Mouse (Mus musculus): ENCODE measurements at regions not wholly inside any gene's neighbourhood (a gene's known extent, or its start where the extent isn't known, plus 50 kb on each side); places are given as distances from the start of the nearest gene placed in this dataset.

DNA sequence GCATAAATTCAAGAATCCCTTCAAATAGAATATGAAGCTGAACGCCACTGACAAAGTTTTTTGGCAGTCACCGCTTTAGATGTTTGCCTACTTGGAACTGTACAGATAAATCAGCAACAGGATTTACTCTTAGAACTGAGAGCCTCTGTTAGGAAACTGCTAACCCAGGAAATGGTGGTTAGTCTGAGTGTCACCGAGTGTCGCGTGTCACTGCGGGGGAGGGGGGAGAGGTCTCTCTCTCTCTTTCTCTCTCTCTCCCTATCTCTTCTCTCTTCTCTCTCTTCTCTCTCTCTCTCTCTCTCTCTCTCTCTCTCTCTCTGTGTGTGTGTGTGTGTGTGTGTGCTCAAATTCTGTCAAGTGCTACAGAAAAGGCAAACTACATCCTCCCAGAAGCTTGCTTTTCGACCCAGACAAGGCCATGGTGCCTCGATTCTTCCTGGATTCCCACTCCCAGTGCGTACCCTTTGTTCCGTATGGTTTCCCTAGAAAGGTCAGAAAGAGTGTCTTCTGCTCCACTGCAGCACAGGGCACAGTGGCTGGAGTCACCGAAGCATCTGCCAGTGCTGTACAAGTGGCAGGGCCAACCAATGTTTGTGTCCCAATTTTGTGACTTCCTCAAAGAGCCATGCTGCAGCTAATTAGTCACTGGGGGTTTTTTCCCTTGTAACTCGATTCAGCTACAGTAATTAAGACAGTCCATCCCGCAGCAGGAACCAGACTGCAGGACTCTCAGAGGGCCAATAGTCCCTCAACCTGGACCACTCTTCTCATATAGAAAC, 87.0 kb downstream of the Cog6 start:
- peak; percentile 72 for ATAC-seq (ENCODE audit: poor library complexity, severe bottlenecking)

DNA sequence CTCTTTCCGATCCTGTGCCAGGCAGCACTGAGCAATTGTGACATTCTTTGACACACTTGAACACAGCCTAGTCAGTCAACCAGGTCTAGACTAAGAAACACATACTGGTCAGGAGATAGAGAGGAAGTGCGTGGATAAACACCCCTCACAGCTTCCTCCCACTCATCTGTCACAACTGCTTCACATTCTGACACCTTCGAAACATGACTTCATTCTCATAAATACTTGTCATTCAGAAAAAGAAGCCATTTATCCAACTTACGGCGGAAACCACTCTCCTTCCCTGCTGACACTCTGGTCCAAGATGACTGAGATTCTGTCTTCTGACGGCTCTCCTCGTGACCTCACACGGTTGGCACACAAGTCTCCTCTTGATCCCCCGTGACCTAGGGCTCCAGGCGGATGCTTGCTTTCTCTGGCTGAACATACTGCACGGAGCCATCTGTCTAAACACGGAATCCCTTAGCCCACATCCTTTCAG, 89.6 kb downstream of the Cog6 start:
- 0 out of 2 replicates have a peak, but pooled peaks have one; percentile 17 for ATAC-seq (ENCODE audit: poor library complexity, severe bottlenecking)

DNA sequence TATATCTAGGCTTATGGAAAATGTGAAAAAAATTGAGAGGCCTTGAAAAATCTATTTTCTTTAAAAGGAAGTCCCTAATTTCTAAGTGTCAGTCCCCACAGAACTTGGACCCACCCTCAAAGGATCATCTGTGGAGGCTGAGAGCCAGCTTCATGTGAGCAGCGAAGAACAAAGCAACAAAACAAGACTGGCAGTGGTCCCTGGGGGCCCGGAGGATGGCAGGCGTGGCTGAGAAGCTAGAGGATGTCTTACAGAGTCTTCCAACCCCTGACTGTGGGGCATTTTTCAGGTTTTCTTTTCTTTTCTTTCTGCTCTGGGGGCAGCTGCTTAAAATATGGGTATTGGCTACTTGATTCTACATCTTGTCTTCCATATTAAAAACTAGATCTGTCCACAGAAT, 90.5 kb downstream of the Cog6 start:
- ATAC-seq (ENCODE audit: poor library complexity, severe bottlenecking), result no peak

DNA sequence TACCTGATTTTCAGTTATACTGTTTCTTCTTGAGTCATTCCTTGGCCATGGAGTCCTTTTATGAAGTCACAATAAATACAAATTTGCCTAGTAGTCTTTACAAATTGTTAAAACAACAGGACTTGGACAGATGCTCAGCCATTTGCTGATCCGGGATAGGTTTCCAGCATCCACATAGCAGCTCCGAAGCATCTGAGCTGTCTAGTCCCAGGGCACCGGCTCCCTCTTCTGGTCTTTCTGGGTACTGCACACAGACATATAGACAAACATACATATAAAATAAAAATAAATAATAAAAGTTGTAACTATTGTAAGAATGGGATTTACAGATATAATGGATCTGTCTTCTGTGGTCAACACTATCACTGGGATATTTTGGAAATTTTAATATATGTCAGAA, 91.8 kb downstream of the Cog6 start:
- ATAC-seq (ENCODE audit: poor library complexity, severe bottlenecking), result 0 out of 2 replicates have a peak, but pooled peaks have one; percentile 36

DNA sequence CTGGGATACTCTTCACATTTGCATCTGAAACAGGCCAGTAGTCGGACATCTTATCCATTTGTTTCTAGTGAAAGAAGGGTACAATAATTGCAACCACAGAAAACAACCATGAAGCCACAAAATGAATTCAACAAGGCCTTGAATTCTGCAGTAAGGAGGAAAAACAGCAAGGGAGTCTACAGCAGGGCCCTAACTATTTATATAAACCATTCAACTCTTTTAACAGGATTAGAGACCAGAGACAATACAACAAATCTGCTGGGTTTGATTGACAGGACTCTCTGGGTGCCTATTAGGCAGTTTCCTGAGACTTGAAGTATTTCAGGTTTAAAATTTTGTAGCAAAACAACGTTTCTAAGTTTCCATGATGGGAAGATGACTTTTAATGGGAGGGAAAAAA, 92.4 kb downstream of the Cog6 start:
- ATAC-seq (ENCODE audit: poor library complexity, severe bottlenecking), result no peak

DNA sequence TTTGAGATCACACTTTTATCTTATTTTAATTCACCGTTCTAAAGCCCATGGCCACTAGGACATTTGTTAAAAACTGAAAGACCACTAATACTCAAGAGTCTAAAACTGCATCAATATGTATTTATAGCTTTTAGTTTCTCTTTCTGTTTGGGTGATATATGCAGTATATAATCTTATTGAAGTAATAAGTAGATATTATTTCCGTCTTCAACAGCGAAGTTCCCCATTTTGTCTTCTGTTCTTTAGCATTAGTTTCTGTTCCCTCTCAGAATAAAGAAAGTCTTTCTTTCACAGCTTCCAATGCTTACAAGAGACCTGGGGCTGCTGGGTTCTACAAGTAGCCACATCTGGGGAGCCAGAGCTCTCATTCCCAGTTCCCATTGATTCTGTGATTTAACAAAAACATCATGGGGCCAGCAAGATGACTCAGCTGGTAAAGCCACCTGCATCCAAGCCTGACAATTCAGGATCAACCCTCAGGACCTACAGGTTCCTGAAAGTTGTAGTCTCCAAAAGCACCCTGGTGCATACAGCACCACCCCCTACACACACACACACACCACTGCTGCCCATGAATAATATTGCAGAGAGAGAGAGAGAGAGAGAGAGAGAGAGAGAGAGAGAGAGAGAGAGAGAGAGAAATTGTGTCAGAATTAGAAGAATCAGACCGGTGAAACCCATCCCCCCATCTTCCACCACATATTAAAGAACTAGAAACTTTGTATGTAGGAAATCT, 93.0 kb downstream of the Cog6 start:
- ATAC-seq (ENCODE audit: poor library complexity, severe bottlenecking), result peak; percentile 85

DNA sequence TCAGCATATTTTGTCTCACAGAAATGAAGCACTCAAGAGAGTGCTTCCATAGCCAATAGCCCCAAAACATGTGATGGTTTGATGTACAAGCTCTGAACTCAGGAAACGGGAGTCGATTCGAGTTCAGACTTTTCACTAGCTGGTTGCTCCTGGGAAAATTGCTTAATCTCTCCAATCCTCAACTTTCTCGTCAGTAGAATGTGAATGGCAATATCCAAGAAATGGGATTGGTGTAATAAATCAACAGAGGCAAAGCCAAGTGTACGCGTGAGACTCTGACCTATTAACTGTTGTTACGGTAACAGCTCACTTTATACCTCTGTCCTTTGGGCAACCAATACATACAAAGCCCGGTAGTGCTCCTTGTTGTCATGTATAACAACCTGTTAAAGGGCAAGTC, 94.6 kb downstream of the Cog6 start:
- no peak for ATAC-seq (ENCODE audit: poor library complexity, severe bottlenecking)

DNA sequence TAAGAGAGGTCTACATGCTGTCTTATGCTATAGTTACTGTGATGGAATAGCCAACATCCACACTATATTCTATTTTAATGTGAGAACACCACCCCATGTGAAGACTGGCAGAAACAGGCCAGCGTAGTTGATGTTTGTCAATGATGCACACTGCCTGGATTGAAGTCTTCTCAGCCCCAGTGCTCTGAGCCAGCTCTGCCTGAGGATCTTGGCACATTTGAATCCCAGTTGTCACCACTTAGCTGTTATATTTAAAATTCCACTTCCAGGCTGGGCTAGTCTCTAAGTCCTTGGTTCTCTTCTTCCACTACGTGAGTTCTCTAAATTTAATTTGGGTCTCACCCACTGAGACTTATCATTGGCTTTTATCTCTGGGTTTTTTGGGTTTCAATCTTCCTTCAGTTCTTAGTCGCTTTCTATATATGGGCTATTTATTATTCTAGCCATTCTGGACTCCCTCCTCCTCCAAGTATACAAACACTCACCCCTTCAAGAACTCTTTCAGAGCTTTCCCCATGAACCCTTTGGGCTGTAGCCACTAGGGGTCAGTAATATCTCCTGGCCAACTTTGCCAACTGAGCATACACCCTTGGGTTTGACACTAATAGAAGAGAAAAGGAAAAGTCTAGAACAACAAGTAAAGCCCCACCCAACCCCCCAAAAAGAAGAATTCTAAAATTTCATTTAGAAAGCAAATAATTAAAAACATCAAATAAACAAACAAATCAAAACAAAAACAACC, 110.0 kb downstream of the Cog6 start:
- ATAC-seq (ENCODE audit: poor library complexity, severe bottlenecking), result no peak

DNA sequence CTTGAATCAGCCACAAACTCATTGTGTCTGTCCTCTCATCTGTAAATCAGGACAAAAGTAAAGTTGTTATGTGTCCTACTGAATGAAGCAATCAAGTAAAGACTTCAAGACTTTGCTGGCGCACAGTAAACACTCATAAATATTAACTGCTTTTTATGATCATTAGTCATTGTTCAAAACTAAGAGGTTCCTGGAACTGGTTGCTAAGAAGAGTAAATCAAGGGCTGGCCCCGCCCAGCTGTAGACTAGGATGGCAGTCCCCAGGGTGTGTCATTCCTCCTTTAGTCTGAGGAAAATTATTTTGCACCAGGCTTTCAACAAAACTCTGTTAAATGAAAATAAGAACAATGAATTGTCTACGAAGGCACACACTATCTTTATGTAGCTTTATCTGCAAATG, 113.0 kb downstream of the Cog6 start:
- no peak for ATAC-seq (ENCODE audit: poor library complexity, severe bottlenecking)

DNA sequence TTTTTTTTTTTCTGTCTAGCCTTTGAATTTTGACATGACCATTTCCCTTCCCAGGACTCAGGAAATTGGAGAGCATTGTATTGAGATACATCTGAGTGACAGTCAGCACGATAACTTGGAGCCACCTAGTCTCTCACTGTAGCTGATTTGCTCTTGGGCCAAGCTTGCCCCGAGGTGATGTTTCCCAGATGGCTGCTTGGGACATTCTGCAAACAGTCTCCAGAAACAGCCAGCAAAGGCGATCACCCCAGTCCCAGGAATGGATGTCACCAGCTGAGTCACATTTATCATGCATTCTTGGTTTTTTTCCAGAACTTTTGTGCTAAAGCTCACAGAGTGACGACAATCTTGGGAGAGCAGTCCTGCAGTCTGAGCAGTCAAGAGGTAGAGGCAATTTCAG, 119.4 kb downstream of the Cog6 start:
- ATAC-seq (ENCODE audit: poor library complexity, severe bottlenecking), result no peak

DNA sequence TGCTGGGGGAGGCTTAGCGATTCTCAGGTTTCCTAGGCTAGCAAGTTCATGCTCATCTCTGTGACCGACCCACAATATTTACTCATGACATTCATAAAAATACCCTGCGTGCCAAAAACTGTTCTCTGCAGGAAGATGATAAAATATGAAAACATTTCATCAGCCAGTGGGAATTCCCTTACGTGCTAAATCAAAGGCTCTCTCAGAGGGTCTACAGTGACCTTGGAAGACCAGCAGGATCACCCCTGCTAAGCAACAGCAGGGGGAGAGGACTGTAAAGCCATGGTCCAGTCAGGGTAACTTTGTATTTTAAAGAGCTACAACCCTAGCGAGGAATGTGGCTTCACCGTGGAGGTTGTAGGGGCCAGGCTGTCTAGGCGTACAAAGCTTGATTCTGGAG, 120.6 kb downstream of the Cog6 start:
- ATAC-seq (ENCODE audit: poor library complexity, severe bottlenecking), result no peak

DNA sequence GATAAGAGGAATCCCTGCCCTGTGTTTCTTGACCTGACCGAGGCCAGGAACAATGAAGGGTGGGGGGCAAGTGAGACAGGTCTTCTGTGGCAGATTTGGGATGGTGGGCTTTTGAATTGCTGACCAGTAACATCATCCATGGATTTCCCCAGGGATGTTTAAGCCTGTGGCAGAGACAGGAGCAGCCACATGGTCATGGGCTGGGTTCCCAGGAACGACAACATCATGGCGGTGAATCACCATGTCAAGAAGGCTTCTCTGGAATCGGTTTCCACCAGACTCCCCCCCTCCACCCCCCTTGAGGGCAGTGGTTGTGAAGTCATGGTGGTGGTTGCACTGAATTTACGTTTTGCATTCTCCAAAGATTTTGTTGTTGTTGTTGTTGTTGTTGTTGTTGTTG, 121.3 kb downstream of the Cog6 start:
- no peak for ATAC-seq (ENCODE audit: poor library complexity, severe bottlenecking)

DNA sequence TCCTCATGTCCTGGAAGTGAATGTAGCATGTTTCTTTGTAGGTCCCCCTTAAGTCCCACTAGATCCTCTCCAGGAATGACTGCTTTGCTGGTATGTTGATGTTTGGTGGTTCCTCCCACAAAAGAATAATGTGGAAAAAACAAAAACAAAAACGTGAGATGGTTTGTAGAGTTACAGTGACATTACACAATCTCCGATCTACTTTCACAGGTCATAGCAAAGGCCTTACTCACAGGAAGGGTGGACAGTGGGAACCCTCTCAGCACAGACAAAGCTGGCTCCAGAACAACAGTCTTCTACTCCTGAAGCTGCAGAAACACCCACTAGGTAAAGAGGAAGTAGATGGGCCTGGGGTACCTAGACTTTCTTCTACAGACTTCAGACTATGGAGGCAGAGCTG, 122.2 kb downstream of the Cog6 start:
- no peak for ATAC-seq (ENCODE audit: poor library complexity, severe bottlenecking)

DNA sequence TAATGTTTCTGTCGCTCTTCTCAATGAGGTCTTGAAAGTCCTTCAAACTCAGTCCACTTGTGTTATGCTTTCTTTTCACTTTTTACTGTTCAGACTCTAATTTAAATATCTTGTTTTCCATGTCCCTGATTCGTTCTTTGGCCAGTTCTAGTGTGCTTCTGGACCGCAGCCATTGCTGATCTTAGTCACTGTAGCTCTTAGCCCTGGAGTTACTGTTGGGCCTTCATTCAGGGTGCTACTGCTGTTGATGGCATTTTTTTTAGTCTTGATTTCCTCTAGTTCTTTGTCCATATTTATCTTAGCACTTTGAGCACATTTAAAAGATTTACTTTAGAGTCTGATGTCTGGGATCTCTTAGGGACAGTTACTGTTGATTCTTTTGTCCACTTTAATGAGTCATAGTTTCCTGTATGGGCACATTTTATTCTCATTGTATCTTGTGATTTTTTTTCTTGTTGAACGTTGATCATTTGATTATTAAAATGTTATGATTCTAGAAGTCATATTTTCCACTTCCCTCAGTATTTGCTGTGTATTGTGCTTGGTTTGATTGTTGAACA, 127.8 kb downstream of the Cog6 start:
- ATAC-seq (ENCODE audit: poor library complexity, severe bottlenecking), result no peak

DNA sequence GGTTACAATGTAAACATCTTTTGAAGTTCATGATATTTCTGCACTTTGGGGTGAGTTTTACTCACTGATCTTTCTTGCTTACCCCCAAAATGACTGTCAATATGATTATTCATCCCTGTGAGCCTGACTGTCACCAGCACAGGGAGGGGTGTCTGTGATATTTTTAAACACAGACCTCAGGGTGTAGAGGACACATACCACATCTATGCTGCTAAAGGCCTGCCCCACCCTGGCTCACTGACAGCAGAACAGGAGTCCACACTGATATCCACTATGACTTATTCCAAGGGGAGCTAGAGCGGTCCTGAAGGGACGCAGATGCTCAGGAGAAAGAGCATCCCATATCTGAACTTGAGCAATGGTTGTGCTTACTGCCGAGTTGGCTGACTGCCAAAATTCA, 135.1 kb downstream of the Cog6 start:
- ATAC-seq (ENCODE audit: poor library complexity, severe bottlenecking), result no peak

DNA sequence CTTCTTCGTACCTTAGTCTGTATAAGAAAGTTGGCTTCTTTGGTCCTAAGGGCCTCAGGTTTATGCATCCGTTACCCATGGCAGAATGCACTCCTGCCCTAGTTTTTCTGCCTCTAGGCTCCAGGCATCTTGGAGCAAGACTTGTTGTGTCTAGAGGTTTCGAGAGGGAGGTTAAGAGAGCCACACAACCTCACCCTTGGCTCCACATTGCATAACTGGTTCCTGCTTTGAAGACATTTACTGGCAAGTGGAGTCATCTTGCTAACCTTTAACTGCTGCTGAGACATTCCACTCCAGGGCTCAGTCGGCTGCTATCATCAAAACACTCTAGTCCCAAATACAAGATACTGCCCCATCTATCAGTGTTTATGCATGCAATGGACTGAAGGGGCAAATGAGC, 135.9 kb downstream of the Cog6 start:
- ATAC-seq (ENCODE audit: poor library complexity, severe bottlenecking), result peak; percentile 51; the same call in 1 of the 2 replicates

DNA sequence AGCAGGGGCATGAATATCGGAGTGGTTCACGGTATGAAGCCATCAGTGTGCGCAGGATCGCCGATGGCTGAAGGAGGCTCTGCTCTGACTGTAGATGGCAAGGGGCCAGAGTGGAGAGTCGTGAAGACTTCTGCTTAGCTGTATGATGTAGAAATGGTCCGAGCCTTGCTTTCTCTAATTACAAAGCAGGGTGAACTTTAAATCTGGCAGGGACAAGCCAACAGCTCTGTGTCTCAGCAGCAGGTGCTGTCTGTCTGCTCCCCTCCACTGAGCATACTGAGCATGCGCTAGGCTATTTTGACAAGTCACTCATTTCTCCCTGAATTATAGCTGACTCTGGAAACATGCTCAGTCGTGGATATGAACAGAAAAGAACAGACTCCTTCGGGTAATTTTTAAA, 137.3 kb downstream of the Cog6 start:
- ATAC-seq (ENCODE audit: poor library complexity, severe bottlenecking), result no peak

DNA sequence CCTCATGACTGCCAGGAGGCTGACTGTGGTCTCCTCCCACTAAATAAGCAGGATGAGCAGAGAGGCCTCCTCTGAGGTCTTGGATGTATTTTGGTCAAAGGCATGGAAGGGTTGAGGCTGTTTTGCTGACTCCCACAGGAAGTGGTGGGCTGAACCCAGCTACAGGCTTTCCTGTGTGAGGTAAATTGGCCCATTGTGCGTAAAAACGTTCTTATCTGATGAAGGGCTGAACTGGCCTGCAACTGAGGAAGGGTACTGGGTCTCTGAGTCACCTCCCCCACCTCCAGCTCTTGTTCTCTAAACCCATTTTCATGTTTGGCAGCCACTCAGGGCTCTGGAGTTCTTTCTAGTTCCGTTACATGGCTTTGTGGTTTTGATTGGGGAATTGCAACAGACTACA, 138.7 kb downstream of the Cog6 start:
- ATAC-seq (ENCODE audit: poor library complexity, severe bottlenecking), result peak; percentile 70

DNA sequence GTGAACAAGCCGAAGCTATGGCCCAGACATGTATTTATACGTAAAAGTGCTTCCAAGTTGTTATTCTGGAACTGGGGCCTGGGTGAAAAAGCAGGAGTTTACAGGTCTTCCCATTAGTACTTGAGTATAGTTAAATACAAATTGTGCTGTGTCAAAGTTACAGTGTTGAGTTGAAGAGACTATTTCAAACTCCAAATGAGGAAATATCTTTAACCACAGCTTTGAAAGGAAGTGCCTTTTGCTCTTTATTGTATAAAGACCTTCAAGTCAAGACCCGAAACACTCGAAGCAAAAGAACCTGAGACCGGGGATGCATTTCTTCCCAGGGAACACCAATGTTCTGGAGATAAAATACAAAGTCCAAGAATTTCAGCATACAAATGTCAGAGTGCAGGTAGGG, 144.8 kb downstream of the Cog6 start:
- ATAC-seq (ENCODE audit: poor library complexity, severe bottlenecking), result peak; percentile 57

DNA sequence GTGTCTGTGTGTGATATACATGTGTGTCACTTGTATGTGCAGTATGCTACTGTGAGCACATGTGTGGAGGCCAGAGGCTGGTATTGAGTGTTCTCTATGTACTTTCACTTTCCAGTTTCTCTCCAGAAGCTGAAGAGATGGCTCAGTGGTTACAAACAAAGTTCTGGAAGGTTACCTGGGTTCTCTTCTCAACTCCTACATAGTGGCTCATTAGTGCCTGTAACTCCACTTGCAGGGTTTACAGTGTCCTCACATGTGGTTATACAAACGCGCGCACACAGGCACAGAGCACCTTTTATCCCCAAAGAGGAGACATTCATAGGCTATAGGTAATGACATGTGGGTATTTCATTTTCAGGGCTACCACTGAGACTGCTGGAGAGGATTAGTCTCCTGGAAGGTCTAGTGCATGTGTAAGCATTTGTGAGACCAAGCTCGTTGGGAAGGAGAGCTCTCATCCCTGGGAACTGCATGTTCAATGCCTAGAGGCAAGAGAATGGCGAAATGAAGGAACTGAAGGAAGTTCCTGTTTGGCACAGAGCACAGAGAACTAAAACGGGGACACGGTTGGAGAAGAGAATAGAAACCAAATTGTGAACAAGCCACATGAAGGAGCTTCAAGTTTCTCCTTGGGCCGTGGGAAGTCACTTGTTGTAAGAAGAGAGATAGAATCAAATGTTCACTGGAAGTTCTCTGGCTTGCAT, 153.7 kb downstream of the Cog6 start:
- peak; percentile 58 for ATAC-seq (ENCODE audit: poor library complexity, severe bottlenecking)

DNA sequence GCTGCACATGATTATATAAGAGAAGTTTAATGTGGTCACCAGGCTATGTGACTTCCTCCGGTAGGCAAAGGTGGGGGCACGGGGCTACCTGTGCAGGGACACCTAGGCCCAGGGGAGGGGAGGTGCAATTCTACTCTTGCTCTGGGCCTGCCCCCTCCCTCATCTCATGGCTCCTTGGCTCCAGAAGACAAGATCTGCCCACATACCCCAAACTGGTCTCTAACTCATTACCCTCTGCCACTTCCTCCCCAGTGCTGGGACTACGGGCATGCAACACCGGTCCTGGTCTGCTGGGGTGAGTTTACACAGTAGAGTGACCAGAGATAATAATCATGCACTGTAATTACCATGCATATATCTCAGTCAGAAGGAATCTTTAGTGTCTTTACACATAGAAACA, 155.0 kb downstream of the Cog6 start:
- ATAC-seq (ENCODE audit: poor library complexity, severe bottlenecking), result no peak

All from megakaryocyte, adult 5-6 weeks (primary cell).